27 mouse cellular contexts compared by ENCODE assay signal in genomic region chr1:78409396-78409795, GRCm38 (mm10).
"Had no signal": no experiment of that assay in that cellular context is flagged by ENCODE, and none has a peak within 500 bp of the region (broad histone marks: within the 10 kb centered on the region; RNA-seq: fewer than 3 reads in every experiment).

No protein-coding gene starts in this region.

- DNase-seq: left cerebral cortex, postnatal 4 days; liver; liver, embryonic 13.5 days; liver, postnatal 0 days; lung, adult 18-20 months; lung, adult 2 months; lung, embryonic 14.5 days; lung, postnatal 10 days; lung, postnatal 14 days; lung, postnatal 36 days; lung, postnatal 4 days; midbrain, embryonic 14.5 days had no signal

- H3K4me3 ChIP-seq: limb, embryonic 10.5 days; limb, embryonic 12.5 days; limb, embryonic 13.5 days; limb, embryonic 15.5 days; liver, embryonic 12.5 days; liver, embryonic 13.5 days; liver, embryonic 15.5 days; lung, embryonic 15.5 days; megakaryocyte, embryonic 14.5 days; midbrain, embryonic 10.5 days; midbrain, embryonic 12.5 days; midbrain, embryonic 13.5 days; midbrain, embryonic 15.5 days; myocyte had no signal

- H3K27ac ChIP-seq: limb, embryonic 10.5 days; limb, embryonic 12.5 days; limb, embryonic 13.5 days; limb, embryonic 15.5 days; liver, embryonic 12.5 days; liver, embryonic 13.5 days; liver, embryonic 14.5 days; liver, embryonic 15.5 days; lung, embryonic 15.5 days; macrophage; midbrain, embryonic 10.5 days; midbrain, embryonic 12.5 days; midbrain, embryonic 13.5 days; midbrain, embryonic 15.5 days had no signal

- H3K9me3 ChIP-seq: limb, embryonic 10.5 days; limb, embryonic 12.5 days; limb, embryonic 13.5 days; limb, embryonic 15.5 days; liver, embryonic 12.5 days; liver, embryonic 13.5 days; liver, embryonic 15.5 days; lung, embryonic 15.5 days; megakaryocyte, embryonic 14.5 days; midbrain, embryonic 10.5 days; midbrain, embryonic 12.5 days; midbrain, embryonic 13.5 days; midbrain, embryonic 15.5 days had no signal

- H3K4me1 ChIP-seq: limb, embryonic 12.5 days; limb, embryonic 13.5 days; limb, embryonic 15.5 days; liver, embryonic 12.5 days; liver, embryonic 13.5 days; lung, embryonic 15.5 days; midbrain, embryonic 12.5 days; midbrain, embryonic 13.5 days; midbrain, embryonic 15.5 days had no signal

- H3K9ac ChIP-seq: limb, embryonic 12.5 days; limb, embryonic 13.5 days; limb, embryonic 15.5 days; liver, embryonic 12.5 days; liver, embryonic 13.5 days; liver, embryonic 14.5 days; liver, embryonic 15.5 days; liver, postnatal 0 days; lung, embryonic 14.5 days; lung, embryonic 15.5 days; midbrain, embryonic 12.5 days; midbrain, embryonic 13.5 days; midbrain, embryonic 15.5 days had no signal

- H3K27me3 ChIP-seq: limb, embryonic 12.5 days; limb, embryonic 13.5 days; limb, embryonic 15.5 days; liver, embryonic 12.5 days; liver, embryonic 13.5 days; liver, embryonic 15.5 days; lung, embryonic 15.5 days; megakaryocyte, embryonic 14.5 days; midbrain, embryonic 12.5 days; midbrain, embryonic 13.5 days had no signal

- H3K36me3 ChIP-seq: limb, embryonic 10.5 days; limb, embryonic 12.5 days; limb, embryonic 13.5 days; limb, embryonic 15.5 days; liver, embryonic 12.5 days; liver, embryonic 13.5 days; liver, embryonic 15.5 days; lung, embryonic 15.5 days; midbrain, embryonic 10.5 days; midbrain, embryonic 12.5 days; midbrain, embryonic 13.5 days; midbrain, embryonic 15.5 days had no signal
